Mouse (Mus musculus) lung, embryonic 14.5 days (tissue): ENCODE results near the gene Cd244a. TPM values are rescaled to one million over a fixed set of nuclear protein-coding genes. Genes with fewer than 3 reads are reported as not detected.

Source experiments
- ATAC-seq: fragments of 200-750 bp; cut with Nextera tagmentation; 2 replicates; pipeline ENCODE4 v1.8.0; 2017; ENCODE audit warnings: mild to moderate bottlenecking, moderate TSS enrichment, moderate library complexity; ENCODE audit not compliant: insufficient read depth
- DNase-seq: peaks from one replicate; pipeline ENCODE4 v3.0.0-alpha.2; 2015
- H3K27ac ChIP-seq: fragments of 300-500 bp; sonication (generic); 2 replicates; pipeline ENCODE4 v1.5.1; 2014; ENCODE audit warnings: low read depth, mild to moderate bottlenecking, moderate library complexity
- H3K27me3 ChIP-seq: fragments of 300-500 bp; sonication (generic); 2 replicates; pipeline ENCODE4 v1.6.1; 2014; ENCODE audit warnings: low read length, control low read depth; ENCODE audit not compliant: insufficient read depth
- H3K36me3 ChIP-seq: fragments of 300-500 bp; sonication (generic); 2 replicates; pipeline ENCODE4 v1.6.1; 2014; ENCODE audit warnings: control low read depth; ENCODE audit not compliant: insufficient read depth
- H3K4me1 ChIP-seq: fragments of 300-500 bp; sonication (generic); 2 replicates; pipeline ENCODE4 v1.6.1; 2014; ENCODE audit warnings: antibody characterized with exemption, control low read depth; ENCODE audit not compliant: insufficient read depth
- H3K4me2 ChIP-seq: fragments of 300-500 bp; sonication (generic); 2 replicates; pipeline ENCODE4 v1.6.1; 2014; ENCODE audit warnings: mild to moderate bottlenecking
- H3K4me3 ChIP-seq: fragments of 300-500 bp; sonication (generic); 2 replicates; pipeline ENCODE4 v1.5.1; 2014; ENCODE audit warnings: low read depth, low read length
- H3K9ac ChIP-seq: fragments of 300-500 bp; sonication (generic); 2 replicates; pipeline ENCODE4 v1.6.1; 2014
- H3K9me3 ChIP-seq: fragments of 300-500 bp; sonication (generic); 2 replicates; pipeline ENCODE4 v1.6.1; 2016; ENCODE audit warnings: low read depth, low read length, control low read depth
- CTCF ChIP-seq: IDR thresholded peaks from 2 replicates; pipeline ENCODE4 v1.5.1; 2016; ENCODE audit warnings: antibody characterized with exemption, low read depth
- WGBS: fragments of 180-500 bp; shearing (Covaris S2); extraction: QIAGEN DNeasy Blood & Tissue Kit; methylation state at CpG from one replicate; pipeline ENCODE4 v1.1.7; 2014; 5-methylcytosine and 5-hydroxymethylcytosine counted together
- polyA plus RNA-seq: library from polyadenylated mRNA; unstranded; fragments of >200 nt; fragmentation: Nextera tagmentation; extraction: Ambion mirVana; gene quantifications from 2 replicates; pipeline ENCODE4 v1.2.1, GENCODE M21; 2014

The Cd244a gene
- polyA plus RNA-seq, 1 experiment from 2014 or later: not detected

GRCm38 (mm10) chr1:171630912-171631311, 71.9 kb downstream of the Cd244a start:
- ATAC-seq (peak; percentile 28; the same call in 1 of the 2 replicates), DNase-seq (peak; percentile 53)
- no peaks in the 10 kb centered on the region for H3K9me3 ChIP-seq
- H3K27ac ChIP-seq: no peak overlapping the region
- H3K9ac ChIP-seq: no peak overlapping the region
- 63% methylated on average over 4 of the region's 4 CpGs for WGBS
- no peaks in the 10 kb centered on the region for H3K36me3 ChIP-seq
- H3K4me2 ChIP-seq: no peak overlapping the region
- no peak for TF ChIP-seq CTCF
- H3K27me3 ChIP-seq: no peaks in the 10 kb centered on the region
- no peak overlapping the region for H3K4me3 ChIP-seq
- H3K4me1 ChIP-seq: no peaks in the 10 kb centered on the region

- ATAC-seq: no peak; the same call in 1 of the 2 replicates
- WGBS: 52% methylated on average over 2 of the region's 2 CpGs
- H3K27me3 ChIP-seq: no peaks in the 10 kb centered on the region
- peak; percentile 50 for DNase-seq
- no peak overlapping the region for H3K27ac ChIP-seq
- no peaks in the 10 kb centered on the region for H3K36me3 ChIP-seq
- H3K4me1 ChIP-seq: no peaks in the 10 kb centered on the region
- no peak for TF ChIP-seq CTCF
- no peak overlapping the region for H3K9ac ChIP-seq
- no peak overlapping the region for H3K4me3 ChIP-seq
- no peak overlapping the region for H3K4me2 ChIP-seq
- no peaks in the 10 kb centered on the region for H3K9me3 ChIP-seq
Measured at GRCm38 (mm10) chr1:171631447-171631846, 72.5 kb downstream of the Cd244a start.

DNA sequence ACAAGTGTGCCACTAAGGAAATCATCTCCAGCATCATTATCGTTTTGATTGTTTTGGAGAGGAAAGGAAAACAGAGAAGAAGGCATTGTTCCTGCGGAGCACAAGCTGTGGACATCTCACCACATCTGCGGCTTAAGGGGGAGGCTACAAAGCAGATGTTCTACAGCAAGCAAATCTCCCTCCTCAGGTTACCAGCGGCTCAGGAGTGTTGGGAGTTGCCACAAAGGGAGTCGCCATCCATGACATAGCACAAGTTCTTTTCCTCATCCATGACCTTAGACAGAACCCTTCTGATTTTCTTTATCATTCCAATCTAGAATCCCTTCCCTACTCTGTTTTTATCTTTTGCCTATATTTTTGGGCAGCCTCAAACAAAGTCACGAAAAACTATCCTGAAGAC, 76.7 kb downstream of the Cd244a start:
- Histone ChIP-seq H3K9ac (no peak overlapping the region), H3K4me1 (no peaks in the 10 kb centered on the region), H3K36me3 (no peaks in the 10 kb centered on the region), H3K27ac (no peak overlapping the region), H3K4me3 (no peak overlapping the region), H3K27me3 (no peaks in the 10 kb centered on the region), H3K4me2 (no peak overlapping the region), H3K9me3 (no peaks in the 10 kb centered on the region)
- DNase-seq (no peak), ATAC-seq (no peak)
- TF ChIP-seq CTCF: no peak
- WGBS: 37% methylated on average over 6 of the region's 6 CpGs

GRCm38 (mm10) chr1:171637101-171637500, 78.1 kb downstream of the Cd244a start:
- no peaks in the 10 kb centered on the region for H3K9me3 ChIP-seq
- no peak for TF ChIP-seq CTCF
- no peak for DNase-seq
- H3K4me2 ChIP-seq: no peak overlapping the region
- no peaks in the 10 kb centered on the region for H3K36me3 ChIP-seq
- H3K27me3 ChIP-seq: no peaks in the 10 kb centered on the region
- no peak for ATAC-seq
- no peak overlapping the region for H3K4me3 ChIP-seq
- H3K4me1 ChIP-seq: no peaks in the 10 kb centered on the region
- no peak overlapping the region for H3K27ac ChIP-seq
- WGBS: 77% methylated on average over 8 of the region's 8 CpGs
- H3K9ac ChIP-seq: no peak overlapping the region

DNA sequence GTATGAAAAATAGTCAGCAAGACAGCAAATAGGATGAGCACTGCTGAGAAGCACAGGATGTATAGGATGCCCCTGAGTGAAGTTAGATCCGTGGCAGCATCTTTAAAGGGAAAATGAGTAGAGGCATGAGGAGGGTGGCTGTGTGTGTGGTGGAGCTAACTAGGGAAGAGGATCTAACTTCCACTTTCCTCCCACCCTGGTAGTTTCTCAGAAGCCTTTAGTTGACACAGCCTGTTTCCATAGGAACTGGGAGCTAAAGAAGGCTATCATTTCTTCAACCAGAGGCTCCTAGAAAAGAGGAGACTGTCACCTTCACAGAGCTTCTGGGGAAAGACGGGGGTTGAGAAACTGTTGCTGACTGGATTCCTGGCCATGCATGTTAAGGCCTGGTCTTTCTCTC, 79.7 kb downstream of the Cd244a start:
- Histone ChIP-seq H3K27ac (no peak overlapping the region), H3K4me3 (no peak overlapping the region), H3K9ac (no peak overlapping the region), H3K36me3 (no peaks in the 10 kb centered on the region), H3K4me2 (no peak overlapping the region), H3K9me3 (no peaks in the 10 kb centered on the region), H3K27me3 (no peaks in the 10 kb centered on the region), H3K4me1 (no peaks in the 10 kb centered on the region)
- DNase-seq: no peak
- 69% methylated on average over 2 of the region's 2 CpGs for WGBS
- no peak for TF ChIP-seq CTCF
- ATAC-seq: no peak

DNA sequence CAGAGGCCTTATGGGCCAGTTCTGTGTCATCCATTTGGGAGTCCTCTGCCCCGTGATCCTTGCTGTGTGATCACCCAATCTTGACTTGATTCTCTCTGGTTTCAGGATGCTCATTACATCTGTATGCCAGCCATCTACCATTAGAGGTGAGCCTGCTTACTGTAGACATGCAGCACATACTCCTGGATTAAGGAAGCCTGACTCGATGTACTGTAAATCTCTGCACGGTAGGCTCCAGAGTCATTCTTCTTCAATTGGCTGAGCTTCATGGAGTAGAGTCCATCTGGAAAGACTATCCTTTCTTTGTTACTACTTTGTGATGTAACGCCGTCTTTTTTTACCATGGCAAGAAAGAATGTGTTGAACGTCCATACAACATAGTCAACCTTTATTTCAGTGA, 81.8 kb downstream of the Cd244a start:
- Histone ChIP-seq H3K36me3 (no peaks in the 10 kb centered on the region), H3K27me3 (no peaks in the 10 kb centered on the region), H3K9me3 (no peaks in the 10 kb centered on the region), H3K4me3 (no peak overlapping the region), H3K9ac (no peak overlapping the region), H3K4me1 (no peaks in the 10 kb centered on the region), H3K27ac (no peak overlapping the region), H3K4me2 (no peak overlapping the region)
- no peak for ATAC-seq
- no peak for DNase-seq
- 93% methylated on average over 6 of the region's 6 CpGs for WGBS
- TF ChIP-seq CTCF: no peak

GRCm38 (mm10) chr1:171643612-171644011, 84.6 kb downstream of the Cd244a start:
- Histone ChIP-seq H3K4me3 (no peak overlapping the region), H3K27me3 (no peaks in the 10 kb centered on the region), H3K4me2 (no peak overlapping the region), H3K27ac (no peak overlapping the region), H3K36me3 (no peaks in the 10 kb centered on the region), H3K4me1 (no peaks in the 10 kb centered on the region), H3K9me3 (no peaks in the 10 kb centered on the region), H3K9ac (no peak overlapping the region)
- ATAC-seq (no peak), DNase-seq (no peak)
- no peak for TF ChIP-seq CTCF
- WGBS: 72% methylated on average over 7 of the region's 7 CpGs

DNA sequence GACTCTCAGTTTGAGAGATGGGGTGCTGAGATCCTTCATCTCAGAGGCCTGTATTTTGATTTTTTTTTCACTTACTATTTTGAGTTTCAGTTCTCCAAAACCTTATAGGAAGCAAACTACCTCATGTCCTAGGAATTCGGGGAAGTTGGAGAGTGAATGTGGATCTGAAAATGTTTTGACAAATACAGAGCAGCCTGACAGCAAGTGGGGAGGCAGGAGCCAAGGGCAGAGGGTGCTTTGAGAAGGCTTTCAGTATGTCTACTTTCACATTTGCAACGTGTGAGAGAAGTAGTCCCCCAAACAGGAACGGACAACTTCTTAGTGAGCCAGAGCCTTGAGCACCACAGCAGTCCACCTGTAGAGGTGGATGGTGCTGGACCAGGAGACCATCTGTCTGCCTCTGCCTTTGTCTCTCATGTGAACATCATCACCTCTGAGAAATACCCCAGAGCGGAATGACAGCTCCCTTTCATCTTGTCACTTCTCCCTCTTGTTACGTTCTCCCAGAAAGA, 87.5 kb downstream of the Cd244a start:
- no peak overlapping the region for H3K9ac ChIP-seq
- no peak overlapping the region for H3K4me2 ChIP-seq
- DNase-seq (no peak), ATAC-seq (no peak)
- H3K36me3 ChIP-seq: no peaks in the 10 kb centered on the region
- no peak overlapping the region for H3K27ac ChIP-seq
- H3K4me3 ChIP-seq: no peak overlapping the region
- no peaks in the 10 kb centered on the region for H3K9me3 ChIP-seq
- H3K27me3 ChIP-seq: no peaks in the 10 kb centered on the region
- no peak for TF ChIP-seq CTCF
- H3K4me1 ChIP-seq: no peaks in the 10 kb centered on the region
- WGBS: 45% methylated on average over 5 of the region's 5 CpGs
